7 mouse cellular contexts compared by ENCODE assay signal in the genomic region with DNA sequence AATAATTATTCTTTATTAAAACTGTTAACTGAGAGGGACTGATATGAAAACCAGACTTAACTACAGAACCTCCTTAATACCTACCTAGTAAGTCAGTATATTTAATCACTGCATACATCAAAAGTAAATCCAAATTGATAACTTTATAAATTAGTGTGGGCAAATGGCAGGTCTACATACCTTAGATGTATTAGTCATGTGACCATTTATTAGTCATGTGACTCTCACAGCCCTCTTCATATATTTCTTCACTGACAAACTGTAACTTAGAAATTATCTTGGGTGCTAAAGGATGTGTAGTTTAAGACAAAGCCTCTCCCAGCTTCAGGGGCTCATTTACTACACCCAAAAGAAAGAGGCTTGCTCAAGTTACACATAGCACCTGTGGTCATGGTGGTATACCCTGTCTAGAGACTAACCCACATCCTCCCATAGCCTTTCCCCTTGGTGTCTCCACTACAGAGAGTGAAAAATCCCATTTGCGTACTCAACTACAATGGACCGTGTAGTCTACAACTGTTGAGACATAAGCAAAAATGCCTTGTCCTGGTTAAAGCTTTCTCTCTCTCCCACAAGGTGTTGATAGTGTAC.
"Had no signal": no experiment of that assay in that cellular context is flagged by ENCODE, and none has a peak within 500 bp of the region (broad histone marks: within the 10 kb centered on the region; RNA-seq: fewer than 3 reads in every experiment).

No protein-coding gene starts in this region.

- DNase-seq: kidney, adult 2 months; kidney, postnatal 25 days; spleen, adult 18-20 months; thymus, adult 2 months; thymus, postnatal 4 days had no signal

- ATAC-seq: liver, embryonic 12.5 days; midbrain, embryonic 13.5 days had no signal
